Mouse (Mus musculus) layer of hippocampus, adult 18-20 months (tissue): ENCODE results near the gene Chrm4. TPM values are rescaled to one million over a fixed set of nuclear protein-coding genes. Genes with fewer than 3 reads are reported as not detected.
A peak's percentile ranks its signal among the peaks of the same experiment; 100 is the strongest.

Experiments
- DNase-seq, 2 experiments: peaks; one replicate each; pipeline ENCODE4 v3.0.0; 2022; ENCODE audit warnings: low spot score in 2 of 2
- microRNA-seq, 2 experiments: library from miRNA; unstranded; fragments of <30 nt; microRNA quantifications; one replicate each; pipeline ENCODE4 v1.2.0; 2021
- total RNA-seq, 2 experiments: library from RNA; stranded (reverse); gene quantifications; 2 replicates each; pipeline ENCODE4 v1.2.3; 2021

Chrm4 gene
- total RNA-seq, 2 experiments from 2014 or later: 32.0 to 32.6 TPM

- no peak for DNase-seq
These were observed 35.1 kb downstream of the Chrm4 start for GRCm38 (mm10) chr2:91961901-91962761.

GRCm38 (mm10) chr2:91962864-91963401 lies 35.9 kb downstream of the Chrm4 start:
- no peak for DNase-seq

GRCm38 (mm10) chr2:91963443-91963932 lies 36.4 kb downstream of the Chrm4 start:
- DNase-seq: peak; percentile 91 to 94

- no peak for DNase-seq
These were observed 37.7 kb downstream of the Chrm4 start for GRCm38 (mm10) chr2:91964610-91965204.

- DNase-seq: no peak
These were observed 38.4 kb downstream of the Chrm4 start for GRCm38 (mm10) chr2:91965417-91965816.

GRCm38 (mm10) chr2:91966367-91966766 lies 39.3 kb downstream of the Chrm4 start:
- no peak for DNase-seq

GRCm38 (mm10) chr2:91967962-91968361 lies 40.9 kb downstream of the Chrm4 start:
- no peak for DNase-seq

- peak in 1 of 2 experiments; percentile 67 for DNase-seq
These were observed 44.4 kb downstream of the Chrm4 start for GRCm38 (mm10) chr2:91971231-91972097.

GRCm38 (mm10) chr2:91972121-91972566 lies 45.1 kb downstream of the Chrm4 start:
- DNase-seq: no peak

GRCm38 (mm10) chr2:91973416-91974135 lies 46.5 kb downstream of the Chrm4 start:
- DNase-seq: no peak

- no peak for DNase-seq
These were observed 48.8 kb downstream of the Chrm4 start, which contains the start of gene Dgkz for GRCm38 (mm10) chr2:91975581-91976541. Dgkz (minus strand) TSS chr2:91975864.

GRCm38 (mm10) chr2:91977960-91978359 lies 50.9 kb downstream of the Chrm4 start:
- DNase-seq: no peak

Small RNA genes lying within 50 kb of the gene (microRNA-seq; reads per million reads assigned to microRNA genes)
- 0.39 to 0.49 reads per million in 2 experiments for gene Mir6999

Other genes with a start within 250 kb of the Chrm4 start
- gene Atg13, start 216.7 kb upstream of the Chrm4 start, total RNA-seq: 10 to 100 TPM; 78.0 to 79.6 TPM
- 1 to 10 TPM; 7.1 TPM for gene Harbi1, start 216.4 kb upstream of the Chrm4 start, total RNA-seq
- 10 to 100 TPM; 51.1 to 52.3 TPM for gene Ambra1, start 197.1 kb upstream of the Chrm4 start, total RNA-seq
- gene Mdk, start 5.0 kb downstream of the Chrm4 start, total RNA-seq: 10 to 100 TPM; 23.9 to 25.5 TPM
- not detected for gene Gm9821, start 18.5 kb downstream of the Chrm4 start, total RNA-seq
- gene Dgkz, start 48.6 kb downstream of the Chrm4 start, total RNA-seq: 100 to 1,000 TPM; 499 to 596 TPM
- 1 to 10 TPM; 2.5 to 3.7 TPM for gene Creb3l1, start 97.3 kb downstream of the Chrm4 start, total RNA-seq
- 100 to 1,000 TPM; 145 to 150 TPM for gene Phf21a, start 165.9 kb downstream of the Chrm4 start, total RNA-seq